Mouse (Mus musculus) skeletal muscle tissue, adult 2 months (tissue): Measurements from ENCODE around the gene Klrk1.
"Not testable (repeated sequence)": the region's sequence is repeated elsewhere in the genome, so short reads cannot be mapped to it uniquely, and the experiment has no call there.

Source experiments
- DNase-seq: peaks from one replicate; pipeline ENCODE4 v3.0.0-alpha.2; 2012; ENCODE audit warnings: low read depth, low spot score

Klrk1 gene

DNA sequence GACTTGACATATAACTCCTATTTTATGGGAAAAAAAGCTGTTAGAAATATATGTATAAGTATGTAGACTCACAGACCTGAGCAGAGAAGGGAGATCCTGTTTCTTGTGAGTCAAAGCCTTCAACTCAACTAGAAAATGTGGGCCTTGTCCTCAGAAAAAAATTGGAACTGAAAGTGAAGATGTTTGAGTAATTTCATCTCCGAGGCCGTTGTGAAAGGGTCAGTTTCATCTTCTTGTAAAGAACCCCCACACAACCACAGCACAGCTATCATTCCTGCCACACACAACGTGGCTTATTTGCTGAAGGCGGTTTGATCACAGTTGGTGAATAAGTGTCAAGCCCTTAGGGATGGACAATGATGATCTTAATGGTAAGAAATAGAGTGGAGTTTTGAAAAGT lies at the start of gene Klrk1:
Gene Klrk1 (minus strand): TSS at position 130 of the 400 bp plus-strand sequence.
- no peak for DNase-seq

DNA sequence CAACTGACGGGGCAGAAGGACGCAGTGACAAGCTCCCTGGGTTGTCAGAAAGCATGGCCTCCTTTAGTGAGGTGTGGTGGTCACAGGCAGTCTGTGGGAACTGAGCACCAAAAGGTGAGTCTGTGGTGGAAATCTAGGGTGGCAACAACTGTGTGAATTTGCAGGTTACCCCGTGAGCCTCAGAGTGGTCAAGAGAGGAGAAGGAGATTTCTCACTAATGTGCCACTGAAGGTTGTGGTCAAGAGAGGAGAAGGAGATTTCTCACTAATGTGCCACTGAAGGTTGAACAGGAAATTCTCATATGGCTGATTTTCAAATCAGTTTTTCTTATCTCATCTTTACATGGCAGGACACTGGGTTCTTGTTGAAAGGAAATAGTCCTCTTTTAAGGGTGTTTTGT lies 37.6 kb upstream of the Klrk1 start:
- DNase-seq: not testable (repeated sequence)

DNA sequence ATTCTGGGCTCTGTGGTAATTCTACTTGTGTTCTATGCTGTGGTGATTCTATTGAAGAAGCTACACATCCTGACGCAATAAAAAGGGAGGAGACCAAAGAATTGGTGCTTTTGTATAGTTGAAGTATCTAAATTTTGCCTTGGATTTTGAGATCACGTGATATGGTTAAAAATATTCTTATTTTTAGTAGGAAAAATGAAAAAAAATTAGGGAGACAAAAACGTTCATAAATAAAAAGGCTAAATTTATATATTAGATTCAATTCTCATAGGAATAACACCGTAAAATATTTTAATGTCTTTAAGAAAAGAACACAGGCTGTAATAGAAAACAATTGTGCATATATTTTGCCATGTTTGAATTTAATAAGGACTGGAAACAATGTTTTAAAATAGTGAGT lies 36.9 kb upstream of the Klrk1 start, which contains the start of gene Klrc2:
Gene Klrc2 (minus strand): TSS at position 101 of the 400 bp plus-strand sequence.
- DNase-seq: not testable (repeated sequence)

DNA sequence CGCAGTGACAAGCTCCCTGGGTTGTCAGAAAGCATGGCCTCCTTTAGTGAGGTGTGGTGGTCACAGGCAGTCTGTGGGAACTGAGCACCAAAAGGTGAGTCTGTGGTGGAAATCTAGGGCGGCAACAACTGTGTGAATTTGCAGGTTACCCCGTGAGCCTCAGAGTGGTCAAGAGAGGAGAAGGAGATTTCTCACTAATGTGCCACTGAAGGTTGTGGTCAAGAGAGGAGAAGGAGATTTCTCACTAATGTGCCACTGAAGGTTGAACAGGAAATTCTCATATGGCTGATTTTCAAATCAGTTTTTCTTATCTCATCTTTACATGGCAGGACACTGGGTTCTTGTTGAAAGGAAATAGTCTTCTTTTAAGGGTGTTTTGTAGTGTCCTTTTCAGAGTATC lies 20.4 kb upstream of the Klrk1 start:
- not testable (repeated sequence) for DNase-seq

DNA sequence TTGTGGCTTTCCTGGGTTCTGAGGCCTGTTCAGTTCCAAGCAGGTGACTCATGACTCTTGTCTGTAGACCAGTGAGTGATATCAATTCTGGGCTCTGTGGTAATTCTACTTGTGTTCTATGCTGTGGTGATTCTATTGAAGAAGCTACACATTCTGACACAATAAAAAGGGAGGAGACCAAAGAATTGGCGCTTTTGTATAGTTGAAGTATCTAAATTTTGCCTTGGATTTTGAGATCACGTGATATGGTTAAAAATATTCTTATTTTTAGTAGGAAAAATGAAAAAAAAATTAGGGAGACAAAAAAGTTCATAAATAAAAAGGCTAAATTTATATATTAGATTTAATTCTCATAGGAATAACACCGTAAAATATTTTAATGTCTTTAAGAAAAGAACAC lies 19.6 kb upstream of the Klrk1 start, which contains the start of gene Klrc3:
Gene Klrc3 (minus strand): TSS at position 101 of the 400 bp plus-strand sequence.
- not testable (repeated sequence) for DNase-seq

DNA sequence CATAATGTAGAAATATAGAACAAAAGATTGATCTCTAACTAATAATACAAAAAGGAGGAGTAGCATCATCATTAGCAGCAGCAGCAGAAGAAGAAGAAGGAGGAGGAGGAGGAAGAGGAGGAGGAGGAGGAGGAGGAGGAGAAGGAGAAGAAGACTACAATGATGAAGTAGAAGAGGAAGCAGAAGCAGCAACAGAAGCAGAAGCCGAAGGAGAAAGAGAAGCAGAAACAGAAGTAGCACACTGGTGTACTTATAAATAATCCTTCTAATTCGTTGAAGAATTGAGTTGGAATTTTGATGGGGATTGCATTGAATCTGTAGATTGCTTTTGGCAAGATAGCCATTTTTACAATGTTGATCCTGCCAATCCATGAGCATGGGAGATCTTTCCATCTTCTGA lies 7.4 kb upstream of the Klrk1 start:
- not testable (repeated sequence) for DNase-seq

DNA sequence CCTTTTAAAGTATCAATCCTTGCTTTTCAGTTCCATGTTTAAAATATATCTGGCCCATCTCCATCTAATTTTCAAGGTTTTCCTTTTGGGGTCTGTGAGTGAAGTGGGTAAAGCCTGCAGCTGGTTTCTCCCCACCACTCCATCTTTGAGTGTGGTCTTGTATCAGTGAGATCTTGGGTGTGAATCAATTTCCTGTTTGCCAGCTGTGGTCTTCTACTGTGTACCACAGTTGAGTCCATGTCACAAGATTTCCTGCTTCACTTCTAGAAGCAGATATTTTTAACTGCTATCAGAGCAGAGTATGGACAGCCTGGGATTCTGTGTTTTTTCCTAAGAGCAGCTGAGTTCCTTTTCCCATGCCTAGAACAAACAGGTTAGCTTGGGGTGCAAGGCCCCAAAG lies 15.3 kb downstream of the Klrk1 start:
- no peak for DNase-seq

DNA sequence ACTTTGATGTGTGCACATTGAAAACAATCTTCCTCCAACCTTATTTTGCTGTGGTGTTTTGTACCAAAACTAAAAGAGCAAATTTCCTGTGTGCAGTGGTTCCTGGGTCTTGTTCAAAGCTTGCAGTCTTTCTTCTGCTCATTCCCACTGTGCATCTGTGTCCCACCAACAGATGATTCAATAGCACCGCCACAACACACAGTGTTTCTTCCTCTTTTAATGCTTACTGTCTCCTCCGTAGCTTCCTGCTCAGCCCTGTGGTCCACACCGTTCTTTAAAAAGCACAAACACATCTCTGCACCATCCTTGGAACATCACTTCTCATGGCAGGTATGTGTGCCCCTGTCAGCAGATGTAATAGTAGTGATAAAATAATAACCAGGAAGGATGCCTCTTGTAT lies 32.2 kb downstream of the Klrk1 start, which contains the start of gene Klrd1:
Gene Klrd1 (plus strand): TSS at position 275 of the 400 bp plus-strand sequence.
- DNase-seq: no peak

DNA sequence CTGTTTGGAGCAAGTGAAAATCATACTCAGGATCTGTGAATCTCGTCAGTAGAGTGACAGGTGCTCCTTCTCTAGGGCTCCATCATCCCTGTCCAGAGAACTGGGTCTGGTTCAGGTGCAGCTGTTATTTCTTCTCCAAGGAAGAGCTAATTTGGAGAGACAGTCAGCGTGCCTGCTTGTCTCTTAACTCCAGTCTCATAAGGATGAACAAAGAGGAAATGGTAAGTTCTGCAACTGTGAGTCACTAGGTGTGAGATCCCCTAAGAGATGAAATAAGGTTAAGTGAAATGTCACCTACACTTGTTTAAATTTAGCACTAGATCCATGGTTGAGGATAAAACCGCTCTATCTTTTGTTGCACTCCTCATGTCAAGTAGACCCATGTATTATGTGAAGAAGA lies 40.6 kb downstream of the Klrk1 start:
- no peak for DNase-seq

DNA sequence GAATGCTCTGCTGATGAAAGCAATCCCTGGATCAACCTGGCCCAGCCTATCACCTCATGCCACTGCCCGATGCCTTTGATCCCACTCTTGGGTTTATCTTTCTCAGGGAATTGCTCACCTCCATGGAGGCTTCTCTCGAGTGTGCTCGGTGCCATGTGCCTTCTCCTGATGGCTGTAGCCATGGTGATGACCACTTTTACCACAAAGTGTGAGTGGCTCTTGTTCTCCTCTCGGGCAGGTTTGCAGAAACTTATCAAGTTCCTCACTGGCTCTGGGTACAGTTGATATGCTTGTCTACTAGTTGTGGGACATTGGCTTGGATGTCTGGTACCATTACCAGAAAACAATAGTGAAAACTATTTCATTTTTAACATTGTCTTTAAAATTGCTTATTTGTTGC lies 41.8 kb downstream of the Klrk1 start:
- no peak for DNase-seq

DNA sequence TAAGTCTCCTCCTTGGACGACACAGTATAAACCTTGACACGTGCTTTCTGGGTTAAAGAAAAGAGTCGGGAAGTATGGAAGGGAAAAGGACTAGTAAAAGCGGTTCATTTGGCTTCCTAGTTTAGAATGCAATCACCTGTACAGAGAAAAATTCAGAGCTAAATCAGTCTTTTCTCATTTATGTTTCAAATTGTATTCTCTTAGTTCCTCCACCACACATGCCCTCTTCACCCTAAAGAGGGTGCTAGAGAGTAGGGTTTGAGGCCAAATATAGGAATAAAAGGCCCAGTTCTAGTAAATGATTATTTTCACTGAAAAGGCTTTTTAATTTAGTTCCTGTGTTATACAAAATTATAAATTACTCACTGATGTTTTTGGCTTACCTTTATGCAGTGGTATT lies 42.4 kb downstream of the Klrk1 start:
- no peak for DNase-seq

DNA sequence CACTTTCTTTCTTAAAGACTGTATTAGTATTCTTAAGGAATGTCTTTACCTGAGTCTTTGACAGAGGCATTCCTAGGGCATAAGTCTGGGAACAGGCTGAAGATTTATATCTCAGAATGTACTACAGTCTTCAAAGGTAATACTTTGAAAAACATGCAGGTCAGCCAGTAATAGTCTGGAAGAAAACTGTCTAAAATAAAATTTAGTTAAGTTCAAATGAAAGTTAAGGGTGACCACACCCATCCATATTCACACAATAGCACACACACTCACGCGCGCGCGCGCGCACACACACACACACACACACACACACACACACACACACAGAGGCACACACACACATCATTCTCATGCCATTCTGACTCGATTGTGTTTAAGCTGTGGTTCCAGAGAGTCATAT lies 46.1 kb downstream of the Klrk1 start, which contains the start of gene Klre1:
Gene Klre1 (plus strand): TSS at position 301 of the 400 bp plus-strand sequence.
- DNase-seq: no peak

DNA sequence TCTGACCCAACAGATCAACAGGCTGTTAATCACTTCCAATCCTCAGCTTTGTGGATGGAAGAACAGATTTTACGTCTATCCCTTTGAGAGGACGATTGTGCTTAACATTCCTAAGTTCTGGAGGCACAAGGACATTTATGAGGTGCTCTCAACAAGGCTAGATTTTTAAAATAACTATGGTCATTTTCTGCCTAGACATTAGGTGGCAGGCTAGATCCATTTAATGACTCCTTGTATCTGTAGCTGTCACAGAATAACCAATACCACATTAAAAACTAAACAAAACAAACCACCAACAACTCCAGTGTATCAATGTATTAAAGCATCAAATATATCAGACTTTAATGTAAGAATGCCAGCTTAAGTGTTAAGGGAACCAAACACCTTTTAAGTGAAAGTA lies 48.3 kb downstream of the Klrk1 start:
- DNase-seq: no peak

DNA sequence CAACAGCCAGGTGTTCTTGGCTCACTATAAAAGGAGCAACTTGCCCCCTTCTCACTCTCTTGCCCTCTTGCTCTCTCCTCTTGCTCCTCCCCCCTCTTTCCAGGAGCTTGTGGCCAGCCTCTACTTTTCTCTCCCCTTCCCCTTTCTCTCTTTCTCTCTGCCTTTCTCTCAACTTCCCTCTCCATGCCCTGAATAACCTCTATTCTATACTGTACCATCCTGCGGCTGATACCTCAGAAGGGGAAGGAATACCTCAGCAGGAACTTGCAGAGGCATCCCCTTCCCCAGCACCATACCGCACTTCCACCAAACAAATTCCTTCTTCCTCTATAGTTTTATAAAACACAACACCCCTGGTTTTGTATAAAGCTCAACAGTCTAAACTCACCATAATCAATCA lies 58.4 kb downstream of the Klrk1 start:
- DNase-seq: no peak
